Mouse (Mus musculus) thymus, adult 2 months (tissue): ENCODE measurements around the gene Aftph.

Experiments used
- CTCF ChIP-seq: fragments of 200-500 bp; IDR thresholded peaks from 2 replicates; pipeline ENCODE4 v1.5.1; 2012; ENCODE audit warnings: mild to moderate bottlenecking, control low read depth, low read length, moderate library complexity, borderline replicate concordance; ENCODE audit not compliant: control insufficient read depth, poor library complexity, insufficient read depth; ENCODE audit errors: extremely low read depth
- POLR2A ChIP-seq: fragments of 200-500 bp; IDR thresholded peaks from 2 replicates; pipeline ENCODE4 v1.6.1; 2012; ENCODE audit warnings: mild to moderate bottlenecking, low read length, control low read depth, moderate library complexity; ENCODE audit not compliant: control insufficient read depth, poor library complexity, insufficient read depth; ENCODE audit errors: extremely low read depth

GRCm38 (mm10) chr11:20635646-20636045 lies 105.7 kb downstream of the Aftph start:
- TF ChIP-seq CTCF (no peak), POLR2A (no peak)
